Mouse (Mus musculus) midbrain, postnatal 0 days (tissue): Measurements from ENCODE around the gene Kdm2a. TPM values are rescaled to one million over a fixed set of nuclear protein-coding genes. Genes with fewer than 3 reads are reported as not detected.

Experiments
- ATAC-seq: fragments of 200-750 bp; cut with Nextera tagmentation; 2 replicates; pipeline ENCODE4 v1.8.0; 2017; ENCODE audit warnings: moderate number of reproducible peaks, mild to moderate bottlenecking, moderate TSS enrichment, moderate library complexity; ENCODE audit not compliant: low FRiP score
- DNase-seq: peaks from one replicate; pipeline ENCODE4 v3.0.0-alpha.2; 2015; ENCODE audit warnings: low spot score
- H3K27ac ChIP-seq: fragments of 300-500 bp; sonication (generic); 2 replicates; pipeline ENCODE4 v1.5.1; 2014; ENCODE audit warnings: low read depth, mild to moderate bottlenecking, low read length, mixed read lengths
- H3K27me3 ChIP-seq: fragments of 300-500 bp; sonication (generic); 2 replicates; pipeline ENCODE4 v1.6.1; 2014; ENCODE audit warnings: low read length, control low read depth, mixed read lengths; ENCODE audit not compliant: insufficient read depth
- H3K36me3 ChIP-seq: fragments of 300-500 bp; sonication (generic); 2 replicates; pipeline ENCODE4 v1.6.1; 2014; ENCODE audit warnings: low read length, control low read depth, mixed read lengths; ENCODE audit not compliant: insufficient read depth
- H3K4me1 ChIP-seq: fragments of 300-500 bp; sonication (generic); 2 replicates; pipeline ENCODE4 v1.6.1; 2014; ENCODE audit warnings: mild to moderate bottlenecking, control low read depth, antibody characterized with exemption, low read length, mixed read lengths; ENCODE audit not compliant: insufficient read depth
- H3K4me2 ChIP-seq: fragments of 300-500 bp; sonication (generic); 2 replicates; pipeline ENCODE4 v1.6.1; 2014; ENCODE audit warnings: low read depth, mild to moderate bottlenecking, low read length, mixed read lengths; ENCODE audit not compliant: poor library complexity, severe bottlenecking
- H3K4me3 ChIP-seq: fragments of 300-500 bp; sonication (generic); 2 replicates; pipeline ENCODE4 v1.5.1; 2014; ENCODE audit warnings: low read depth, mild to moderate bottlenecking, low read length, moderate library complexity
- H3K9ac ChIP-seq: fragments of 300-500 bp; sonication (generic); replicated peaks from 2 replicates; pipeline ENCODE4 v1.6.1; 2014; ENCODE audit warnings: mild to moderate bottlenecking, low read length, moderate library complexity, mixed read lengths; ENCODE audit not compliant: poor library complexity, severe bottlenecking
- H3K9me3 ChIP-seq: fragments of 300-500 bp; sonication (generic); 2 replicates; pipeline ENCODE4 v1.6.1; 2016; ENCODE audit warnings: low read length, control low read depth
- CTCF ChIP-seq: IDR thresholded peaks from 2 replicates; pipeline ENCODE4 v1.5.1; 2016; ENCODE audit warnings: antibody characterized with exemption, mild to moderate bottlenecking
- WGBS: fragments of 180-500 bp; shearing (Covaris S2); extraction: QIAGEN DNeasy Blood & Tissue Kit; methylation state at CpG from one replicate; pipeline ENCODE4 v1.1.7; 2014; 5-methylcytosine and 5-hydroxymethylcytosine counted together
- polyA plus RNA-seq: library from polyadenylated mRNA; unstranded; fragments of >200 nt; fragmentation: Nextera tagmentation; extraction: Ambion mirVana; gene quantifications from 2 replicates; pipeline ENCODE4 v1.2.1, GENCODE M21; 2015
- total RNA-seq: library from RNA; depleted of rRNA; stranded (reverse); fragments of >200 nt; gene quantifications from 2 replicates; pipeline ENCODE4 v1.2.3, GENCODE M21; 2014

Kdm2a gene
- total and polyA plus RNA-seq, 2 experiments from 2014 or later: 18.4 to 103 TPM

GRCm38 (mm10) chr19:4291161-4291560 is 106.9 kb downstream of the Kdm2a start:
- no peaks in the 10 kb centered on the region for H3K27me3 ChIP-seq
- no peak overlapping the region for H3K4me3 ChIP-seq
- no peak overlapping the region for H3K4me2 ChIP-seq
- DNase-seq (no peak), ATAC-seq (no peak)
- peaks cover 69% of the 10 kb centered on the region for H3K36me3 ChIP-seq
- no peak overlapping the region for H3K27ac ChIP-seq
- TF ChIP-seq CTCF: no peak
- no peak overlapping the region for H3K9ac ChIP-seq
- no peaks in the 10 kb centered on the region for H3K4me1 ChIP-seq
- 95% methylated on average over 11 of the region's 11 CpGs for WGBS
- H3K9me3 ChIP-seq: no peaks in the 10 kb centered on the region

DNA sequence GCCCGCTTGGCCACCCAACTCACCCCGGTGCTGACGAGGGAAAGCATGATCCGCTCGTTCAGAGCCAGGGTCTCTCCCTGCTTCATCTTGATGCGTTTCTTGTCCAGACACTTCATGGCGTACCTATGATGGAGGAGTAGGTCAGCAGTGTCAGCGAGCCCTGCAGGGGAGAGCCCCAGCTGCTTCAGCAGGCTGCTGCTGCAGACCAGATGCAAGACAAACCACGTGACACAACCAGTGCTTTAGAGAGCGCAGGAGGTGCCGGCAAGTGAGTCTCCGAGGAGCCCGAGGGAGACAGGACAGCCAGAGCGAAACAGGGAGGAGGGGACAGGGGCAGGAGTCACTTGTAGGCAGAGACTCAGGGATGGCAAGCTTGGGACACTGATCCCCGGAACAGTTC is 107.3 kb downstream of the Kdm2a start:
- WGBS: 83% methylated on average over 15 of the region's 15 CpGs
- H3K4me3 ChIP-seq: no peak overlapping the region
- no peaks in the 10 kb centered on the region for H3K27me3 ChIP-seq
- H3K4me2 ChIP-seq: no peak overlapping the region
- DNase-seq: no peak
- TF ChIP-seq CTCF: no peak
- no peaks in the 10 kb centered on the region for H3K9me3 ChIP-seq
- H3K4me1 ChIP-seq: no peaks in the 10 kb centered on the region
- no peak; the same call in 1 of the 2 replicates for ATAC-seq
- no peak overlapping the region for H3K27ac ChIP-seq
- H3K36me3 ChIP-seq: peaks cover 72% of the 10 kb centered on the region
- H3K9ac ChIP-seq: no peak overlapping the region

GRCm38 (mm10) chr19:4283653-4284052 is 114.4 kb downstream of the Kdm2a start:
- peak; percentile 8 for DNase-seq
- peaks cover 8% of the 10 kb centered on the region for H3K4me1 ChIP-seq
- peak overlapping the region; percentile 69 for H3K4me3 ChIP-seq
- no peak for TF ChIP-seq CTCF
- ATAC-seq: no peak
- H3K4me2 ChIP-seq: peak overlapping the region; percentile 67
- peak overlapping the region; percentile 84; the same call in 1 of the 2 replicates for H3K9ac ChIP-seq
- H3K36me3 ChIP-seq: peaks cover 38% of the 10 kb centered on the region
- no peaks in the 10 kb centered on the region for H3K27me3 ChIP-seq
- WGBS: 40% methylated on average over 7 of the region's 7 CpGs
- peak overlapping the region; percentile 86 for H3K27ac ChIP-seq
- no peaks in the 10 kb centered on the region for H3K9me3 ChIP-seq

DNA sequence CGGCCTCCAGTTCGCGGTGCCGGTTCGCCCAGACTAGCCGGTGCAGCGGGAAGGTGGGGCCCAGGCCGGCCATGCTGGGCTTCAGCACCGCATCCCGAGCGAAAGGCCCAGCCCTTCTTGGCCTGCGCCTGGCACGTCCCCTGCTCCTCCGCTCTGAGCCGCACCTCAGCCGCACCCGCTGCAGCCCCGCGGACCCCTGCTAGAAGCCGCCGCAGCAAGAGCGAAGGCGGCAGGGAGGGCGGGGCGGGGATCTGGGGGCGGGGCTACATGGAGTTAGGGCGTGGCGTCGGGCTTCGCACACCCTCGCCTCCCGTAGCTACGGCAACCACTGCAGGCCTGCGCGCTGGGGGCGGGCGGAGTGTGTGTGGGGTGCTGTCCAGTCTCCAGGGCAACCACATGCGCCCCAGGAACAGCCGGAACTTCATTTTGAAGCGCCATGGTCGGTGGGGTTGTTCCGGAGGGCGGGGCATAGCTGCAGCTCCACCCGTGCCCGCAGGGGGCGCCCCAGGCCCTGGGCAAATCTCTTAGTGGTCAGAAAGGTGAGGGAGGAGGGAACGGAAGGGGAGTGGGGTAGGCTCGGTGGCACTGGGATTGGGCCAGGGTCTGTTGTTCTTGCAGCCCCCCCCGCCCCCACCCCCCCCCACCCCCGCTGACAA is 115.1 kb downstream of the Kdm2a start, which contains the start of gene Ankrd13d:
TSS of gene Ankrd13d (minus strand) at position 240 of the 656 bp plus-strand sequence.
- Histone ChIP-seq H3K27ac (peak within 1 kb of the TSS; percentile 86), H3K27me3 (no peaks in the 10 kb centered on the region), H3K9ac (peak within 1 kb of the TSS; percentile 84), H3K4me3 (peak within 1 kb of the TSS; percentile 69), H3K36me3 (peaks cover 33% of the 10 kb centered on the region), H3K9me3 (no peaks in the 10 kb centered on the region), H3K4me1 (peaks cover 8% of the 10 kb centered on the region), H3K4me2 (peak within 1 kb of the TSS; percentile 67)
- DNase-seq: peak; percentile 92
- peak; percentile 83 for TF ChIP-seq CTCF
- peak; percentile 93 for ATAC-seq
- WGBS: 0% methylated on average over 46 of the region's 50 CpGs

DNA sequence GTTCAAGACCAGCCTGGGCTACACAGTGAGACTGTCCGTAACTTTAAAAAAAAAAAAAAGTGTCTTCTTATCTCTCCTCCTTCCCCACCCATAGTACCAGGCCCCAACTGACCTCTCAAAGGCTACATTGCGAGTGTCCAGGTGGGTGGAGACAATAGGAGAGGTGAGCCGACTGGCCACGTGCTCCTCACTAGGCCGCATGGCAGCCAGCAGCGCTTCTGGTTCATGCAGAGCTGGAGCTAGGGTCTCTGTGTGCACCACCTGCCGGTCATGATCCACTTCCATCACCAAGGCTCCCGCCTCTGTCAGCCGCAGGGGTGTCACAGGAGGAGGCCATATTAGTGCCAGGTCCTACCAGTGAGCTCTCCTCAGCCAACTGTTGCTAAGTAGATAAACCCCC is 117.7 kb downstream of the Kdm2a start:
- no peak overlapping the region for H3K4me3 ChIP-seq
- WGBS: 97% methylated on average over 9 of the region's 9 CpGs
- no peak overlapping the region for H3K27ac ChIP-seq
- H3K27me3 ChIP-seq: no peaks in the 10 kb centered on the region
- peaks cover 7% of the 10 kb centered on the region for H3K36me3 ChIP-seq
- DNase-seq: no peak
- H3K9ac ChIP-seq: no peak overlapping the region
- TF ChIP-seq CTCF: no peak
- no peak overlapping the region for H3K4me2 ChIP-seq
- peaks cover 8% of the 10 kb centered on the region for H3K4me1 ChIP-seq
- no peaks in the 10 kb centered on the region for H3K9me3 ChIP-seq
- ATAC-seq: no peak

GRCm38 (mm10) chr19:4279487-4279886 is 118.6 kb downstream of the Kdm2a start:
- no peak overlapping the region for H3K9ac ChIP-seq
- H3K9me3 ChIP-seq: no peaks in the 10 kb centered on the region
- ATAC-seq: no peak
- H3K27ac ChIP-seq: no peak overlapping the region
- TF ChIP-seq CTCF: peak; percentile 52
- 95% methylated on average over 1 of the region's 1 CpGs for WGBS
- DNase-seq: no peak
- no peaks in the 10 kb centered on the region for H3K27me3 ChIP-seq
- peaks cover 6% of the 10 kb centered on the region; the same call in 1 of the 2 replicates for H3K36me3 ChIP-seq
- H3K4me1 ChIP-seq: peaks cover 8% of the 10 kb centered on the region
- no peak overlapping the region for H3K4me3 ChIP-seq
- no peak overlapping the region for H3K4me2 ChIP-seq
